ENCODE assay signal across 8 mouse cellular contexts in the genomic region with DNA sequence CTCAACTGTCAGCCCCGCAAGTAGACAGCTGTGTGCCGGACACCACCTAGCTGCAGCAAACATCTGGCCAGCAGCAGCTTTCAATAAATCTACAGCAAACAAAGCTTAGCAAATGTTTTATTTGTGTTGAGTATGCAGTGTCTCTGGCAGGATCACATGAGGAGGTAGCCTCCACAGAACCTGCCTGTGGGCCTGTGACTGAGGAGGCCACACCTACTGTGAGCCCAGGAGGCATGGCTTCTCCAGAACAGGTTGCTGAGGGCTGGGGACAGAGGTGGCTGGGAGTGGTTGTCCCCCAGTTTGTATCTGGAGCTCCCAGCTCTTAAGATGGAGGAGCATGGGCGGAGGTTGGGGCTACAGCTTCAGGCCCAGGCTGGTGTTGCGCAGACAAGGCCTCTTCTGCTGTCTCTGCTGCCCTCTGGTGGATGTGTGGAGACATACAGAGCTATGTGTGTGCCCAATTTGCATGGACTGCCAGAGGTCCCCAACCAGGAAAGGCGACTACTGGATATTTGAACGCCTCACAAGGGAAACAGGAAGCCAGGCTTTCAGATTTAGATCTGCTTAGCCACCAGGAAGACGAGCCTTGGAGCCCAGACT. TPM values are rescaled to one million over a fixed set of nuclear protein-coding genes. Genes with fewer than 3 reads are reported as not detected.
A peak's percentile ranks its signal among the peaks of the same experiment; 100 is the strongest.
DNase-seq lines count a peak whose midpoint lies in the region; ATAC-seq and TF ChIP-seq lines count a peak whose summit lies in the region.

No protein-coding gene starts in this region.

- peak; percentile 91 for TF ChIP-seq CTCF in spleen, adult 2 months (IDR thresholded peaks at IDR 0.05; ENCODE audit: extremely low read depth, insufficient read depth, insufficient read length, insufficient replicate concordance)

- H3K27ac ChIP-seq in limb, embryonic 13.5 days = peak overlapping the region; percentile 48; the same call in 1 of the 2 replicates
- peak overlapping the region; percentile 33; the same call in 1 of the 2 replicates for H3K27ac ChIP-seq in midbrain, embryonic 16.5 days (ENCODE audit: low read length)
- H3K27ac ChIP-seq in spleen, adult 2 months (ENCODE audit: insufficient read depth, low read length) = no peak overlapping the region

- 36% methylated on average over 7 of the region's 7 CpGs for WGBS in limb, embryonic 13.5 days
- 36% methylated on average over 7 of the region's 7 CpGs for WGBS in midbrain, embryonic 16.5 days
- whole genome bisulfite sequencing in spleen, adult 2 months = 42% methylated on average over 7 of the region's 7 CpGs

- H3K27me3 ChIP-seq in limb, embryonic 13.5 days = no peaks in the 10 kb centered on the region
- H3K27me3 ChIP-seq in midbrain, embryonic 16.5 days (ENCODE audit: control insufficient read depth, insufficient read depth, low read depth, low read length) = no peaks in the 10 kb centered on the region
- H3K27me3 ChIP-seq in spleen, adult 2 months (ENCODE audit: control insufficient read depth, insufficient read depth, low read length) = no peaks in the 10 kb centered on the region

- H3K4me3 ChIP-seq in limb, embryonic 13.5 days = no peak overlapping the region
- no peak overlapping the region for H3K4me3 ChIP-seq in midbrain, embryonic 16.5 days (ENCODE audit: low read depth, low read length)
- no peak overlapping the region for H3K4me3 ChIP-seq in spleen, adult 2 months (ENCODE audit: extremely low read depth, insufficient read depth, insufficient read length)

- peaks cover 57% of the 10 kb centered on the region for H3K36me3 ChIP-seq in limb, embryonic 13.5 days
- peaks cover 18% of the 10 kb centered on the region for H3K36me3 ChIP-seq in midbrain, embryonic 16.5 days (ENCODE audit: control insufficient read depth, insufficient read depth, low read length)
- peaks cover 16% of the 10 kb centered on the region for H3K36me3 ChIP-seq in spleen, adult 2 months (ENCODE audit: control insufficient read depth, insufficient read depth, low read length)

- ATAC-seq in limb, embryonic 13.5 days (ENCODE audit: low FRiP score, low read depth) = peak; percentile 87
- ATAC-seq in midbrain, embryonic 16.5 days = peak; percentile 89

- H3K9me3 ChIP-seq in limb, embryonic 13.5 days = no peaks in the 10 kb centered on the region
- no peaks in the 10 kb centered on the region for H3K9me3 ChIP-seq in midbrain, embryonic 16.5 days (replicated peaks; ENCODE audit: control insufficient read depth, low read length, poor library complexity, severe bottlenecking)

- no peak overlapping the region for H3K4me2 ChIP-seq in limb, embryonic 13.5 days (replicated peaks)
- no peak overlapping the region for H3K4me2 ChIP-seq in midbrain, embryonic 16.5 days (ENCODE audit: low read length)

- H3K9ac ChIP-seq in limb, embryonic 13.5 days = peak overlapping the region; percentile 45
- H3K9ac ChIP-seq in midbrain, embryonic 16.5 days (ENCODE audit: low read depth, low read length) = peak overlapping the region; percentile 31; the same call in 1 of the 2 replicates

- no peaks in the 10 kb centered on the region for H3K4me1 ChIP-seq in limb, embryonic 13.5 days
- H3K4me1 ChIP-seq in midbrain, embryonic 16.5 days (ENCODE audit: control insufficient read depth, insufficient read depth, low read length) = no peaks in the 10 kb centered on the region
- H3K4me1 ChIP-seq in spleen, adult 2 months (ENCODE audit: control insufficient read depth, insufficient read depth, insufficient read length) = peaks cover 12% of the 10 kb centered on the region; the same call in 1 of the 2 replicates

- DNase-seq in 3134 (ENCODE audit: extremely low read depth, insufficient read length, low spot score) = peak; percentile 59
- DNase-seq in adrenal gland, adult 8-10 months = peak; percentile 62
- peak; percentile 82 for DNase-seq in embryo, embryonic 9.5 days (ENCODE audit: extremely low spot score)
- DNase-seq in heart, adult 18-20 months = peak; percentile 87 to 90
- DNase-seq in kidney, adult 18-20 months = peak; percentile 78
- DNase-seq in spleen, adult 2 months (ENCODE audit: low read depth in 1 of 2, low spot score in 2 of 2) = peak; percentile 66 to 78

- TF ChIP-seq POLR2A in spleen, adult 2 months (IDR thresholded peaks at IDR 0.05; ENCODE audit: low read depth, low read length) = no peak

RNA-seq across cellular contexts. Expression of a gene that starts 5.5 kb away (rescaled TPM):
- total RNA-seq in adrenal gland, adult 8-10 months (2022) = 1 to 10 TPM; 1.4 to 4.2 (median 2.8) TPM
- total RNA-seq in heart, adult 18-20 months (2021) = under 1 TPM; 0.74 to 0.90 TPM
- 1.7 and 2.3 TPM in 2 replicates for polyA plus RNA-seq in limb, embryonic 13.5 days (2015; fragmentation: Nextera tagmentation; extraction: Ambion mirVana)
- 3.5 and 4.1 TPM in 2 replicates for polyA plus RNA-seq in midbrain, embryonic 16.5 days (2015; fragmentation: Nextera tagmentation; extraction: Ambion mirVana)
- polyA plus RNA-seq in spleen, adult 2 months (2012; rRNA removed) = 1.4 and 2.8 TPM in 2 replicates

RNA-seq across cellular contexts. Expression of a gene that starts 8.1 kb away (rescaled TPM):
- 100 to 1,000 TPM; 104 to 120 (median 109) TPM for total RNA-seq in adrenal gland, adult 8-10 months (2022)
- 10 to 100 TPM; 40.6 to 45.1 TPM for total RNA-seq in heart, adult 18-20 months (2021)
- 211 and 218 TPM in 2 replicates for polyA plus RNA-seq in limb, embryonic 13.5 days (2015; fragmentation: Nextera tagmentation; extraction: Ambion mirVana)
- 177 and 180 TPM in 2 replicates for polyA plus RNA-seq in midbrain, embryonic 16.5 days (2015; fragmentation: Nextera tagmentation; extraction: Ambion mirVana)
- polyA plus RNA-seq in spleen, adult 2 months (2012; rRNA removed) = 119 and 129 TPM in 2 replicates

RNA-seq across cellular contexts. Expression of a gene that starts 8.1 kb away (rescaled TPM):
- total RNA-seq in adrenal gland, adult 8-10 months (2022) = 100 to 1,000 TPM; 174 to 190 (median 182) TPM
- 100 to 1,000 TPM; 114 to 126 TPM for total RNA-seq in heart, adult 18-20 months (2021)
- 285 and 288 TPM in 2 replicates for polyA plus RNA-seq in limb, embryonic 13.5 days (2015; fragmentation: Nextera tagmentation; extraction: Ambion mirVana)
- polyA plus RNA-seq in midbrain, embryonic 16.5 days (2015; fragmentation: Nextera tagmentation; extraction: Ambion mirVana) = 187 and 198 TPM in 2 replicates
- 185 and 203 TPM in 2 replicates for polyA plus RNA-seq in spleen, adult 2 months (2012; rRNA removed)

RNA-seq across cellular contexts. Expression of a gene that starts 10.4 kb away (rescaled TPM):
- total RNA-seq in adrenal gland, adult 8-10 months (2022) = 10 to 100 TPM; 35.1 to 47.4 (median 43.0) TPM
- total RNA-seq in heart, adult 18-20 months (2021) = 10 to 100 TPM; 16.4 to 18.8 TPM
- 28.6 and 30.2 TPM in 2 replicates for polyA plus RNA-seq in limb, embryonic 13.5 days (2015; fragmentation: Nextera tagmentation; extraction: Ambion mirVana)
- 28.0 and 33.1 TPM in 2 replicates for polyA plus RNA-seq in midbrain, embryonic 16.5 days (2015; fragmentation: Nextera tagmentation; extraction: Ambion mirVana)
- polyA plus RNA-seq in spleen, adult 2 months (2012; rRNA removed) = 28.3 and 31.3 TPM in 2 replicates

RNA-seq across cellular contexts. Expression of a gene that starts 15.2 kb away (rescaled TPM):
- total RNA-seq in adrenal gland, adult 8-10 months (2022) = 10 to 100 TPM; 32.1 to 49.2 (median 43.5) TPM
- 10 to 100 TPM; 14.2 to 15.0 TPM for total RNA-seq in heart, adult 18-20 months (2021)
- polyA plus RNA-seq in limb, embryonic 13.5 days (2015; fragmentation: Nextera tagmentation; extraction: Ambion mirVana) = 48.5 and 51.7 TPM in 2 replicates
- 172 and 183 TPM in 2 replicates for polyA plus RNA-seq in midbrain, embryonic 16.5 days (2015; fragmentation: Nextera tagmentation; extraction: Ambion mirVana)
- polyA plus RNA-seq in spleen, adult 2 months (2012; rRNA removed) = 16.3 and 19.7 TPM in 2 replicates
